In genomic region chr3:94305457-94305856, GRCm38 (mm10) we compare ENCODE assay signal across 47 mouse cellular contexts. TPM values are rescaled to one million over a fixed set of nuclear protein-coding genes. Genes with fewer than 3 reads are reported as not detected.
"Had no signal": no experiment of that assay in that cellular context is flagged by ENCODE, and none has a peak within 500 bp of the region (broad histone marks: within the 10 kb centered on the region; RNA-seq: fewer than 3 reads in every experiment).

No protein-coding gene starts in this region.

- H3K27me3 ChIP-seq: limb, embryonic 12.5 days; limb, embryonic 13.5 days; limb, embryonic 15.5 days; liver, embryonic 12.5 days; liver, embryonic 13.5 days; liver, embryonic 15.5 days; lung, embryonic 15.5 days; megakaryocyte, embryonic 14.5 days; midbrain, embryonic 12.5 days; midbrain, embryonic 13.5 days; midbrain, embryonic 15.5 days had no signal

- H3K9ac ChIP-seq: limb, embryonic 12.5 days; limb, embryonic 13.5 days; limb, embryonic 15.5 days; liver, embryonic 12.5 days; liver, embryonic 13.5 days; liver, embryonic 14.5 days; liver, embryonic 15.5 days; liver, postnatal 0 days; lung, embryonic 14.5 days; lung, embryonic 15.5 days; midbrain, embryonic 12.5 days; midbrain, embryonic 13.5 days; midbrain, embryonic 15.5 days had no signal

- H3K4me3 ChIP-seq: limb, embryonic 10.5 days; limb, embryonic 12.5 days; limb, embryonic 13.5 days; limb, embryonic 15.5 days; liver, embryonic 12.5 days; liver, embryonic 13.5 days; liver, embryonic 15.5 days; lung, embryonic 15.5 days; megakaryocyte, embryonic 14.5 days; midbrain, embryonic 10.5 days; midbrain, embryonic 12.5 days; midbrain, embryonic 13.5 days; midbrain, embryonic 15.5 days; myocyte had no signal

- H3K4me1 ChIP-seq: limb, embryonic 12.5 days had no signal

- DNase-seq: left cerebral cortex, postnatal 4 days; liver; liver, embryonic 13.5 days; liver, postnatal 0 days; lung, adult 18-20 months; lung, adult 2 months; lung, embryonic 14.5 days; lung, postnatal 10 days; lung, postnatal 14 days; lung, postnatal 36 days; lung, postnatal 4 days; midbrain, embryonic 14.5 days had no signal

- H3K36me3 ChIP-seq: limb, embryonic 10.5 days; limb, embryonic 12.5 days; limb, embryonic 13.5 days; limb, embryonic 15.5 days; liver, embryonic 12.5 days; liver, embryonic 13.5 days; liver, embryonic 15.5 days; lung, embryonic 15.5 days; midbrain, embryonic 10.5 days; midbrain, embryonic 12.5 days; midbrain, embryonic 13.5 days; midbrain, embryonic 15.5 days had no signal

- H3K9me3 ChIP-seq: limb, embryonic 10.5 days; limb, embryonic 12.5 days; limb, embryonic 13.5 days; limb, embryonic 15.5 days; liver, embryonic 12.5 days; liver, embryonic 13.5 days; liver, embryonic 15.5 days; lung, embryonic 15.5 days; megakaryocyte, embryonic 14.5 days; midbrain, embryonic 10.5 days; midbrain, embryonic 12.5 days; midbrain, embryonic 13.5 days; midbrain, embryonic 15.5 days had no signal

- H3K27ac ChIP-seq: limb, embryonic 10.5 days; limb, embryonic 12.5 days; limb, embryonic 13.5 days; limb, embryonic 15.5 days; liver, embryonic 12.5 days; liver, embryonic 13.5 days; liver, embryonic 14.5 days; liver, embryonic 15.5 days; lung, embryonic 15.5 days; macrophage; midbrain, embryonic 10.5 days; midbrain, embryonic 12.5 days; midbrain, embryonic 13.5 days; midbrain, embryonic 15.5 days had no signal

RNA-seq across cellular contexts. Expression of gene Them5, which starts 36.4 kb away (rescaled TPM):
- total RNA-seq: left cerebral cortex, adult 8-10 months; left cerebral cortex, postnatal 10 days; left cerebral cortex, postnatal 14 days; left cerebral cortex, postnatal 25 days; left cerebral cortex, postnatal 36 days; left cerebral cortex, postnatal 4 days; megakaryocyte progenitor cell, adult 5-6 weeks; megakaryocyte, adult 5-6 weeks; megakaryocyte-erythroid progenitor cell, adult 5-6 weeks; monocyte, adult 5-6 weeks had no signal
- polyA plus RNA-seq: limb, embryonic 10.5 days; limb, embryonic 11.5 days; liver, adult 2 months; liver, embryonic 11.5 days; liver, embryonic 12.5 days; liver, embryonic 13.5 days; liver, embryonic 14.5 days; liver, embryonic 15.5 days; liver, embryonic 16.5 days; liver, postnatal 0 days; macrophage; midbrain, embryonic 10.5 days; midbrain, embryonic 12.5 days; midbrain, embryonic 14.5 days; midbrain, embryonic 15.5 days; midbrain, embryonic 16.5 days; midbrain, postnatal 0 days; myocyte had no signal

RNA-seq across cellular contexts. Expression of gene Gm4778, which starts 41.6 kb away (rescaled TPM):
- total RNA-seq: left cerebral cortex, adult 8-10 months; left cerebral cortex, postnatal 14 days; left cerebral cortex, postnatal 25 days; left cerebral cortex, postnatal 36 days; left cerebral cortex, postnatal 4 days; liver, adult 2 months; megakaryocyte progenitor cell, adult 5-6 weeks; megakaryocyte, adult 5-6 weeks; megakaryocyte-erythroid progenitor cell, adult 5-6 weeks; midbrain, postnatal 0 days; monocyte, adult 5-6 weeks had no signal
- polyA plus RNA-seq: limb, embryonic 10.5 days; limb, embryonic 11.5 days; limb, embryonic 12.5 days; limb, embryonic 13.5 days; limb, embryonic 14.5 days; limb, embryonic 15.5 days; liver, adult 2 months; liver, embryonic 11.5 days; liver, embryonic 12.5 days; liver, embryonic 13.5 days; liver, embryonic 14.5 days; liver, embryonic 15.5 days; liver, embryonic 16.5 days; liver, postnatal 0 days; lung, adult 2 months; lung, embryonic 14.5 days; lung, embryonic 15.5 days; lung, embryonic 16.5 days; lung, postnatal 0 days; macrophage; midbrain, embryonic 10.5 days; midbrain, embryonic 11.5 days; midbrain, embryonic 12.5 days; midbrain, embryonic 13.5 days; midbrain, embryonic 14.5 days; midbrain, embryonic 15.5 days; midbrain, embryonic 16.5 days; midbrain, postnatal 0 days; myocyte; neural tube, embryonic 11.5 days had no signal

RNA-seq across cellular contexts. Expression of gene C2cd4d, which starts 56.8 kb away (rescaled TPM):
- total RNA-seq: megakaryocyte progenitor cell, adult 5-6 weeks; megakaryocyte, adult 5-6 weeks; megakaryocyte-erythroid progenitor cell, adult 5-6 weeks; monocyte, adult 5-6 weeks had no signal
- polyA plus RNA-seq: liver, embryonic 11.5 days; liver, embryonic 13.5 days; liver, embryonic 16.5 days; macrophage; myocyte had no signal
